Mouse (Mus musculus): ENCODE measurements around the gene Sec14l1. TPM values are rescaled to one million over a fixed set of nuclear protein-coding genes. Genes with fewer than 3 reads are reported as not detected.

Sec14l1 gene
- total and polyA plus RNA-seq, 3 experiments: 42.0 to 55.9 TPM; not detected in 1

DNA sequence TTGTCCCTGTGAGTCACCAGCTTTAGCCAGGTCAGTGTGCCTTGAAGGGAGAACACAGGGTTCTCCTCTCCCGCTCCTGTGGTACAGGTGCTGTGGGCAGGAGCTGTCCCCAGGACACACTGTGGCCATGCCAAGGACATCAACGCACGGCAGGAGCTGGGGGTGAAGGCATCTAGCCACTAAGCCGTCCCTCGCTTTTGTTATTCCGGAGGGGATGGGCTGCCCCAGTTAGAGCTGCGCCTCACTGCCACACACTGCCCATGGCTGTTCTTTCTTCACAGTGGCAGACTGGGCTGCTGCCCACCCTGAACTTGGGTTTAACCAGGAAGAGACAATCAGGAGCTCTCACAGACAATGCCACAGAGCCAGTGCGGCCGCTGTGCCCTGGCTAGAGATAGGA, 48.1 kb downstream of the Sec14l1 start:
- Histone ChIP-seq H3K36me3 (ENCODE audit: control insufficient read depth in 1 of 2, insufficient read depth in 2 of 2, low read length in 2 of 2) (no peaks in the 10 kb centered on the region), H3K4me3 (ENCODE audit: control insufficient read depth in 1 of 2, insufficient read depth in 1 of 2, low read depth in 2 of 2, low read length in 2 of 2) (no peak overlapping the region), H3K9ac (ENCODE audit: control insufficient read depth, low read depth, low read length, poor library complexity, severe bottlenecking) (no peak overlapping the region), H3K9me3 (replicated peaks; ENCODE audit: insufficient read depth, low read length) (no peaks in the 10 kb centered on the region), H3K79me2 (ENCODE audit: control insufficient read depth, insufficient read depth, low read length, poor library complexity) (no peaks in the 10 kb centered on the region), H3K27ac (ENCODE audit: control insufficient read depth, low read depth, low read length) (no peak overlapping the region), H3K27me3 (ENCODE audit: control insufficient read depth in 1 of 2, insufficient read depth in 2 of 2, low read length in 2 of 2) (no peaks in the 10 kb centered on the region), H3K4me1 (ENCODE audit: control insufficient read depth in 1 of 2, insufficient read depth in 2 of 2, low read length in 2 of 2) (peaks cover 0 to 3% of the 10 kb centered on the region in 2 experiments; a peak in 2 of 4 replicates)
- DNase-seq (ENCODE audit: low read depth, low spot score): no peak
- TF ChIP-seq BHLHE40 (IDR thresholded peaks at IDR 0.05; ENCODE audit: borderline replicate concordance, low read depth, low read length): no peak
- no peak for TF ChIP-seq GATA1 (IDR thresholded peaks at IDR 0.05; ENCODE audit: low read depth, low read length)
- TF ChIP-seq TAL1 (IDR thresholded peaks at IDR 0.05; ENCODE audit: low read length): no peak
- no peak for TF ChIP-seq ZMIZ1 (IDR thresholded peaks at IDR 0.05; ENCODE audit: low read depth, low read length)
- no peak for TF ChIP-seq CHD2 (IDR thresholded peaks at IDR 0.05; ENCODE audit: low read length)
- no peak for TF ChIP-seq SMC3 (IDR thresholded peaks at IDR 0.05; ENCODE audit: low read depth, low read length)
- no peak for TF ChIP-seq ZC3H11A (IDR thresholded peaks at IDR 0.05; ENCODE audit: low read depth, low read length)
- TF ChIP-seq POLR2A (IDR thresholded peaks at IDR 0.05; ENCODE audit: control insufficient read depth in 1 of 2, insufficient read depth in 1 of 2, low read depth in 1 of 2, low read length in 2 of 2, poor library complexity in 1 of 2): no peak
- no peak for TF ChIP-seq UBTF (IDR thresholded peaks at IDR 0.05; ENCODE audit: borderline replicate concordance, insufficient read depth, low read depth, low read length)
- no peak for TF ChIP-seq RAD21 (IDR thresholded peaks at IDR 0.05; ENCODE audit: low read depth, low read length)
- TF ChIP-seq MAX (IDR thresholded peaks at IDR 0.05; ENCODE audit: low read length): no peak

DNA sequence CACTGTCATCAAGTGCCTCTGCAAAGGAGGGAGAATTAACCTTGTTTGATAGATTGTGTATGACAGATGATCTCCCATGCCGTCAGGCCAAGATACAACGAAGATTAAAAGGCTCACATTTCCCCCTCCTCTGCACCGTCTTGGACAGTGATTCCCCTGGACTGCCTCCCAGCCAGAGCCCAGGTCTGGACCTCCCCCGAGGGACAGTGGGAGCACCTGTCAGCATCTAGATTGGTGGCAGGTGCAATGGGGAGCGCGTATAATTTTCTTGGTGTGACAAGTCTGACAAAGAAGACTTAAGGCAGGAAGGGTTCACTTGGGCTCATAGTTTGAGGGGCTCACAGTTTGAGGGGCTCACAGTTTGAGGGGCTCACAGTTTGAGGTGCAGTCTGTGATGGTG, 48.8 kb downstream of the Sec14l1 start:
- peaks cover 0 to 3% of the 10 kb centered on the region in 2 experiments; a peak in 1 of 4 replicates for H3K36me3 ChIP-seq (ENCODE audit: control insufficient read depth in 1 of 2, insufficient read depth in 2 of 2, low read length in 2 of 2)
- H3K4me3 ChIP-seq (ENCODE audit: control insufficient read depth in 1 of 2, insufficient read depth in 1 of 2, low read depth in 2 of 2, low read length in 2 of 2): no peak overlapping the region
- peaks cover 0 to 9% of the 10 kb centered on the region in 2 experiments; a peak in 2 of 4 replicates for H3K4me1 ChIP-seq (ENCODE audit: control insufficient read depth in 1 of 2, insufficient read depth in 2 of 2, low read length in 2 of 2)
- no peak overlapping the region for H3K9ac ChIP-seq (ENCODE audit: control insufficient read depth, low read depth, low read length, poor library complexity, severe bottlenecking)
- DNase-seq (ENCODE audit: low read depth, low spot score): no peak
- H3K27ac ChIP-seq (ENCODE audit: control insufficient read depth, low read depth, low read length): no peak overlapping the region
- no peaks in the 10 kb centered on the region for H3K27me3 ChIP-seq (ENCODE audit: control insufficient read depth in 1 of 2, insufficient read depth in 2 of 2, low read length in 2 of 2)
- H3K79me2 ChIP-seq (ENCODE audit: control insufficient read depth, insufficient read depth, low read length, poor library complexity): no peaks in the 10 kb centered on the region
- H3K9me3 ChIP-seq (replicated peaks; ENCODE audit: insufficient read depth, low read length): no peaks in the 10 kb centered on the region
- TF ChIP-seq NRF1 (IDR thresholded peaks at IDR 0.05; ENCODE audit: insufficient read depth, low read depth, low read length, poor library complexity, severe bottlenecking) (no peak), ETS1 (IDR thresholded peaks at IDR 0.05; ENCODE audit: low read depth, low read length) (no peak), ZKSCAN1 (IDR thresholded peaks at IDR 0.05; ENCODE audit: low read depth, low read length) (no peak), GABPA (IDR thresholded peaks at IDR 0.05; ENCODE audit: low read depth, low read length) (no peak), TBP (IDR thresholded peaks at IDR 0.05; ENCODE audit: low read depth, low read length) (no peak), MXI1 (IDR thresholded peaks at IDR 0.05; ENCODE audit: low read depth, low read length) (no peak), GATA1 (IDR thresholded peaks at IDR 0.05; ENCODE audit: low read depth, low read length) (no peak; the same call in 1 of the 2 replicates), MAFK (IDR thresholded peaks at IDR 0.05; ENCODE audit: borderline replicate concordance, low read depth, low read length) (no peak), POLR2A (IDR thresholded peaks at IDR 0.05; ENCODE audit: control insufficient read depth in 1 of 2, insufficient read depth in 1 of 2, low read depth in 1 of 2, low read length in 2 of 2, poor library complexity in 1 of 2) (no peak), E2F4 (IDR thresholded peaks at IDR 0.05; ENCODE audit: borderline replicate concordance, low read depth, low read length) (no peak), RAD21 (IDR thresholded peaks at IDR 0.05; ENCODE audit: low read depth, low read length) (no peak), ZMIZ1 (IDR thresholded peaks at IDR 0.05; ENCODE audit: low read depth, low read length) (no peak), POLR2AphosphoS2 (IDR thresholded peaks at IDR 0.05; ENCODE audit: low read length) (no peak), USF2 (IDR thresholded peaks at IDR 0.05; ENCODE audit: borderline replicate concordance in 1 of 2, insufficient read depth in 1 of 2, low read depth in 1 of 2, low read length in 2 of 2) (no peak), MAZ (IDR thresholded peaks at IDR 0.05; ENCODE audit: low read depth, low read length) (no peak), BHLHE40 (IDR thresholded peaks at IDR 0.05; ENCODE audit: borderline replicate concordance, low read depth, low read length) (no peak), TAL1 (IDR thresholded peaks at IDR 0.05; ENCODE audit: low read length) (no peak), CHD1 (IDR thresholded peaks at IDR 0.05; ENCODE audit: low read depth, low read length) (no peak), HCFC1 (IDR thresholded peaks at IDR 0.05; ENCODE audit: low read depth, low read length) (no peak), USF1 (IDR thresholded peaks at IDR 0.05; ENCODE audit: low read depth, low read length) (no peak)

Data from MEL (cell line).